Mouse (Mus musculus) left cerebral cortex, adult 9 months (tissue): ENCODE results near the gene Dpysl4.

ENCODE experiments used
- DNase-seq, 2 experiments: peaks; one replicate each; pipeline ENCODE4 v3.0.0; 2022; ENCODE audit warnings: low spot score in 2 of 2

The Dpysl4 gene

DNA sequence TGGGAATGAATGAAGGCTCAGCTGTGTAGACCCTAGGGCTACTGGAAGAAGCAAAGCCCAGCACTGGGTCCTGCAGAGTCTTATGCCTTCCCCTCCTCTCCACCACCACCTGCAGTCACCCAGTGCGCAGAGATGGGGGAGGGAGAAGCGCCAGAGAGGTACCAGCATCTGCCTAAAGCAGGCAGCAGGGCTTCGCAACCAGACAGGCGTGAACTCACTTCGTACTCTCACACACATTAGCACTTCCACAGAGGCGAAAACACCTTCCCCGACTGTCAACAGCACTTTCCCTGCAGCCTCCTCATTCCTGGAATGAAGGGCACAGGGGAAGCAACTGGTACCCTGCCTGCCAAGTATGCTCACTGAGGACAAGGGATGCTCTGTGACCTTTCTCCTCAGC lies 63.6 kb downstream of the Dpysl4 start:
- DNase-seq: peak in 1 of 2 experiments; percentile 69

DNA sequence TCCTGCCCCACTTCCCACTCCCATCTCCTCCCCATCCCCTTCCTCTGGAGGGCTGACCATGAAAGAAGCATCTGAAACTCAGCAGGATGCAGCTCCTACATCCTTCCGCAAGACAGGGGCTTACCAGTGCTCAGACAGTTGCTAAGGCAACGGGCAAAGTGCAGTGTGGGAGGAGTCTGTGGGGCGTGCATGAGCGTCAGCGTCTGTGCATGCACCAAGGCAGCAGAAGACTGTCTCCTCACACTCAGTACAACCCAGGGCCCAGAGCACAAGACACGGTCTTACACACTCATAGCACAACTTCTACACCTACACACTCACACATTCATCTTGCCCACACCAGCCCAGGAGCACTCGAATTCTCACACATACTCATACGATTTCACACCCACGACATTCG lies 65.3 kb downstream of the Dpysl4 start:
- DNase-seq: peak; percentile 60 to 62
